Mouse (Mus musculus) MEL (cell line): ENCODE measurements around the gene Telo2.

ENCODE experiments used
- CTCF ChIP-seq, 3 experiments: IDR thresholded peaks in 2 of 3; conservative IDR thresholded peaks in 1 of 3; 2 replicates each; pipeline ENCODE4 v1.5.1; 2011 to 2012; ENCODE audit warnings: low read length in 3 of 3, low read depth in 2 of 3, mild to moderate bottlenecking in 2 of 3, improper control_type of control experiment in 1 of 3, inconsistent platforms in 1 of 3, mixed read lengths in 1 of 3, moderate library complexity in 1 of 3; ENCODE audit not compliant: control insufficient read depth in 1 of 3, insufficient read depth in 1 of 3, poor library complexity in 1 of 3, severe bottlenecking in 1 of 3
- ETS1 ChIP-seq: IDR thresholded peaks from 2 replicates; pipeline ENCODE4 v1.6.1; 2012; ENCODE audit warnings: low read depth, mild to moderate bottlenecking, inconsistent platforms, low read length, improper control_type of control experiment, moderate library complexity
- GATA1 ChIP-seq: IDR thresholded peaks from 2 replicates; pipeline ENCODE4 v1.6.1; 2011; ENCODE audit warnings: low read depth, low read length, improper control_type of control experiment
- HCFC1 ChIP-seq: IDR thresholded peaks from 2 replicates; pipeline ENCODE4 v1.6.1; 2012; ENCODE audit warnings: low read depth, mild to moderate bottlenecking, inconsistent platforms, low read length, improper control_type of control experiment, moderate library complexity
- JUND ChIP-seq: IDR thresholded peaks from 2 replicates; pipeline ENCODE4 v1.6.1; 2011; ENCODE audit warnings: low read depth, mild to moderate bottlenecking, improper control_type of control experiment, low read length
- MAX ChIP-seq: IDR thresholded peaks from 2 replicates; pipeline ENCODE4 v1.6.1; 2011; ENCODE audit warnings: low read length, improper control_type of control experiment
- MYB ChIP-seq: IDR thresholded peaks from 2 replicates; pipeline ENCODE4 v1.6.1; 2011; ENCODE audit warnings: mild to moderate bottlenecking, low read depth, low read length, improper control_type of control experiment
- MYC ChIP-seq: IDR thresholded peaks from 2 replicates; pipeline ENCODE4 v1.6.1; 2011; ENCODE audit warnings: low read depth, mild to moderate bottlenecking, low read length, improper control_type of control experiment, moderate library complexity
- NRF1 ChIP-seq: IDR thresholded peaks from 2 replicates; pipeline ENCODE4 v1.6.1; 2014; ENCODE audit warnings: low read depth, mild to moderate bottlenecking, inconsistent platforms, low read length, improper control_type of control experiment, moderate library complexity; ENCODE audit not compliant: poor library complexity, insufficient read depth, severe bottlenecking
- POLR2A ChIP-seq, 2 experiments: IDR thresholded peaks; 2 replicates each; pipeline ENCODE4 v1.6.1; 2011 to 2012; ENCODE audit warnings: low read length in 2 of 2, mild to moderate bottlenecking in 2 of 2, control low read depth in 1 of 2, improper control_type of control experiment in 1 of 2, low read depth in 1 of 2, moderate library complexity in 1 of 2; ENCODE audit not compliant: control insufficient read depth in 1 of 2, insufficient read depth in 1 of 2, poor library complexity in 1 of 2

GRCm38 (mm10) chr17:25101338-25101737, 14.4 kb downstream of the Telo2 start:
- TF ChIP-seq POLR2A (IDR thresholded peaks at IDR 0.05; ENCODE audit: control insufficient read depth in 1 of 2, insufficient read depth in 1 of 2, low read depth in 1 of 2, low read length in 2 of 2, poor library complexity in 1 of 2) (no peak), CTCF (IDR thresholded peaks at IDR 0.05 in 2 of 3, conservative IDR thresholded peaks at IDR 0.05 in 1 of 3; ENCODE audit: control insufficient read depth in 1 of 3, insufficient read depth in 1 of 3, low read depth in 2 of 3, low read length in 3 of 3, poor library complexity in 1 of 3, severe bottlenecking in 1 of 3) (no peak), MYC (no peak), ETS1 (no peak), GATA1 (no peak), MYB (no peak), NRF1 (no peak), HCFC1 (no peak), MAX (no peak), JUND (no peak)
